Mouse (Mus musculus) layer of hippocampus, postnatal 25 days (tissue): ENCODE measurements around the gene Sema4b. TPM values are rescaled to one million over a fixed set of nuclear protein-coding genes. Genes with fewer than 3 reads are reported as not detected.

Experiments
- DNase-seq, 2 experiments: peaks; one replicate each; pipeline ENCODE4 v3.0.0; 2022; ENCODE audit warnings: mixed read lengths in 2 of 2, low spot score in 1 of 2; ENCODE audit errors: extremely low spot score in 1 of 2
- total RNA-seq, 2 experiments: library from RNA; stranded (reverse); gene quantifications; 2 replicates each; pipeline ENCODE4 v1.2.3; 2021

The Sema4b gene
- total RNA-seq, 2 experiments from 2014 or later: 23.0 to 23.2 TPM

DNA sequence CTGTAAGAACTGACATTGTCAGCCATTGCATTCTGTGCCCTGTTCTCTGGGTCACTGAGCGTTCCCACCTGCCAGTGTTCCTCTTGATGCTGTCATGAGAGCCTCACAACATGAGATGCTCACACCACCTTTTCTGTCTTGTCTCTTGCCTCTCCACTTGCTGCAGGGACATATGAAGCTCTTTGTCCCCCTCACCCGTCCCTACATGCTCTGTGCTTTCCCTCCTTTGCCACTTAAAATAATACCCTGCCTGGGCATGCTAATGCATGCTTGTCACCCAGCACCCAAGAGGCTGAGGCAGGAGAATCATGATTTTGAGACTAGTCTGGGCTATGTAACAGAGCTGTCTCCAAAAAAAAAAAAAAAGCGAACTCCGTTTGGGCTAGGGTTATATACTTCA, 24.3 kb downstream of the Sema4b start:
- DNase-seq: no peak

DNA sequence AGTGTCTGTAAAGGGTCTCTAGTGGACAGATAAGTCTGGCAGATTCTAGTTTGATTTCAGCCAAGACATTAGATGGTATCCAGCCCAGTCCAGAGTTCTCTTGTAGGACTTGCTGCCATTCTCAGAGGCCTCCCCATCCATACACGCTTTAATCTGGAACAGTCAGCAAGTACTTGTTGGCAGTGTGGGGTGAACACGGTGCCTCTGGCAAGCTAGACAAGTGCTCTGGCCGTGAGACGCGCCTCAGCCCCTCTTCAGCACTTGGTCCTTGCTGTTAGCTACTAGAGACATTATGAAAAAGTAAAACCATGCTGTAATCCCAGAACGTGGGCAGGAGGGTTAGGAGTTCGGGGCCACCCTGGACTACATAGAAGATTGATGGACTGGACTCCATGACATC, 27.0 kb downstream of the Sema4b start:
- no peak for DNase-seq

DNA sequence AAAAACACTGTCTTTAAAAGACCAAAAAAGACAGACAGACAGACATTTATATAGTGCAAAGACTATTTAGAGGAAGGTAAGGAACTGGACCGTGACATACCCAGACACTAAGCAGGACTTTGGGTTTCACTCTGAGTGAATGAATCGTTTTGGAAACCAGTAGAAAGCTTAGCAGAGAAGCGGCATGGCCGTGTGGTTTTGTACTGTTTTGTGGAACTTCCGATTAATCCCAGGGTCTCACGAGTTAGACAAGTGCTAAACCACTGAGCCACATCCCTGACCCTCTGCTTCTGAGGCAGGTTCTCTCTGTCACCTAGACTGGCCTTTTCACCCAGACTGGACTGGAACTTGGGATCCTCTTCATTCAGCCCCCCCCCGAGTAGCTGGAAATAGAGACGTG, 27.8 kb downstream of the Sema4b start:
- DNase-seq: no peak

DNA sequence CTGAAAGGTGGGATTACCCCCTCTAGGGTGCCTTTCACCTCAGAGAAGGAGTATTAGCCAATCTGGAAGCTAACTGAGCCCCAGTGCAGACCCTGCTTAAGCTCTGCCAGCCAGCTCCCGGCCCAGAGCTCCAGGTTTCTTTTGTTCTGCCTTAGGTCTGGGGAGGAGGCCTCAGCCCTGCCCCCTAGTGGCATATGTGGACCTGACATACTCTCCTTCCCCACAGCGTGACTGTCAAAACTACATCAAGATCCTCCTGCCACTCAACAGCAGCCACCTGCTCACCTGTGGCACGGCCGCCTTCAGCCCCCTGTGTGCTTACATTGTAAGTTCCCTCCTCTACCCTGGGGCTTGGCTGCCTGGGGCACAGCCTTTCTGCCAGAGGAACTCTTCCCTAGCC, 28.8 kb downstream of the Sema4b start:
- peak; percentile 71 to 85 for DNase-seq

DNA sequence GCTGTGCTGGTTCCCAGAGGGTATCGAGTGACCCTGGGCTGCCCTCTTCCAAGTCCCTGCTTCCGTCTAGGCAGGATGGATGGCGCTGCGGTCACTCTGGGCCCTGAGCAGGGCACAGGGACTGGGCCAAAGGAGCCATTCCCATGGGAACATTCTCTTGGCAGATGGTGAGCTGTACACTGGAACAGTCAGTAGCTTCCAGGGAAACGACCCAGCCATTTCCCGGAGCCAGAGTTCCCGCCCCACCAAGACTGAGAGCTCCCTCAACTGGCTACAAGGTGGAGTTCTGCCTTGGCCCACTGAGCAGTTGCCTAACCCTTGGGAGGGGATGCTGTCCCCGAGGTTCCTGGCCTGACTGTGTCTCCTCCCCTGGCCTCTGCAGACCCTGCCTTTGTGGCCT, 29.9 kb downstream of the Sema4b start:
- no peak for DNase-seq

DNA sequence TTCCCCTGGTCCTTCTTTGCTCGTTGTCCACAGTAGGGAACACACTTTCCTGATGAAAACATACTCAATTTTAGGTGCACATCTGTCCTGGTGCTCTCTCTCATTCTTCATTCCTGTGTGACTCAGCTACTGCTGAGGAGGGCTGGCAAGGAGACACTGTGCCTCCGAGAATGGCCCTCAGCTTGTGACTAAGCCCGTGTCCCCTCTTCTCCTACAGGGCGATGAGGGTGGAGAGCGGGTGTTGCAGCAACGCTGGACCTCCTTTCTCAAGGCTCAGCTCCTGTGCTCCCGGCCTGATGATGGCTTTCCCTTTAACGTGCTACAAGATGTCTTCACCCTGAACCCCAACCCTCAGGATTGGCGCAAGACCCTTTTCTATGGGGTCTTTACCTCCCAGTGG, 32.0 kb downstream of the Sema4b start:
- no peak for DNase-seq

DNA sequence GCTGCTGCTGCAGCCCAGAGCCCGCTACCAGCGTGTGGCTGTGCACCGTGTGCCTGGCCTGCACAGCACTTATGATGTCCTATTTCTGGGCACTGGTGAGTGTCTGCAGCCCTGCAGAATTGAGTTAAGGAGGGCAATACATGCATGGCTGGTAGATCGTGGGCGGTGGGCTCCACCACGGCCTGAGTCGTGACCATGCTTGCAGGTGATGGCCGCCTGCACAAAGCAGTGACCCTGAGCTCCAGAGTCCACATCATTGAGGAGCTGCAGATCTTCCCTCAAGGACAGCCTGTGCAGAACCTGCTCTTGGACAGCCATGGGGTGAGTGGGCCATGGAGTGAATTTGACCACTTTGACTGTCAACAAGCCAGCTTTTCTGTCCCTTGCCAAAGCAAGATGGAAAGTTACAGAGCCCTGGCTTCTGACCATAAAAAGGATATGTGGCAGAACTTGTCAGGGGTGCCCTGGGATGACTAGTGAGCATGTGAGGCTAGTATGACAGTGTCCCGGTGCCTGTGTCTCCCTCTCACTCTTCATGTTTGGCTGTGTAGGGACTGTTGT, 33.7 kb downstream of the Sema4b start:
- no peak for DNase-seq

DNA sequence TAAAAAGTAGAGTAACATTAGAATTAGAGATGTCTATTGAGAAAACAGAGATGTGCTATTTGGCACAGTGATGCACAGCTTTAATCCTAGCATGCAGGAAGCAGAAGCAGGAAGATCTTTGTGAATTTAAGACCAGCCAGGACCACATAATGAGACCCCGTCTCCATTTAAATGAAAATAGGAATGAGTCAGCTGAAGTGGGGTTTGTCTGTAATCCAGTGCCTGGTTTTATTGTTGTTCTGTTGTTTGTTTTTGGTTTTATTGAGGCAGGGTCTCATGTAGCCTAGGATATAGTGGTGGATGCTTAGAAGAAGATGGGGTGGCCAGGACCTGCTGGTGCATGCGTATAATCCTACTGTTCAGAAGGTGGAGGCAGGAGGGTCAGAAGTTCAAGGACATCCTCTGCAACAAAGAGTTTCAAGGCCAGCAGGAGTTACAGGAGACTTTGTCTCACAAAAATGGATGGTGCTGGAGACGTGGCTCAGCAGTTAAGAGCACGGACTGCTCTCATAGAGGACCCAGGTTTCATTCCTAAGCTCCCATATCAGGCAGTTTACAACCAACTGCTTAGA, 34.6 kb downstream of the Sema4b start:
- DNase-seq: no peak

DNA sequence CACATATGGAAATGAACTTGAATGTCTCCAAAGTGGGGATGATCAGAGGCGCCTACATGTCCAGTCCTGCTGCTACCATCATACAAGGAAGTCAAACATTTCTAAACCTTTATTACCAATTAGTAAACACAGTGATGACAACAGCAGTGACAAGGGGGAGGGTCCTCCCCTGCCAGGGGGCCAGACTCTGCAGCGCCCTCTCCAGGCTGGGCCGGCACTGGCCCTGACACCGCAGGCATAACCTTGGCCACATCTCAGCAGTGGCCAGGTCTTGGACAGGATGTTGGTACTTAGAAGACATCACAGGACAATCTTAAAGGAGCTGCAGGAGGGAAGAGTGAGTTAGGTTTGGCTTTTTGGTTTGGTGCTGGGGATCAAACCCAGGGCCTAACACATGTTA, 40.4 kb downstream of the Sema4b start:
- no peak for DNase-seq

DNA sequence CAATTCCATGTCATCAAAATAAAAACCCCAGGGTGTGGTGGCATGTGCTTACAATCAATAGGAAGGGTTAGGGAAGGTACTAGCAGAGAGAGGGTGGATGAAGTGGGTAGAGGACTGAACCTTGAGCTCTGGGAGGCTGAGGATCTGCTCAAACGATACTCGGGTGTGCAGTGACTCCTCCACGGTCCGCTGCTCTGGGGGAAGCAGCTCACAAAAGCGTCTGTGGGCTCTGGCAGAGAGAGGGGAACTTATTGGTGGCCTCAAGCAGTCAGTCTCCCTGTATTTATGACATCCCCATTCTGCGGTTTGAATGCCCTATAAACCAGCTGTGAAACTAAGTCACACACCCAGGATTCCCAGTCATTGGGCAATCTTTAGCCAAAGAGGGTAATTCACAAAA, 43.6 kb downstream of the Sema4b start:
- no peak for DNase-seq

DNA sequence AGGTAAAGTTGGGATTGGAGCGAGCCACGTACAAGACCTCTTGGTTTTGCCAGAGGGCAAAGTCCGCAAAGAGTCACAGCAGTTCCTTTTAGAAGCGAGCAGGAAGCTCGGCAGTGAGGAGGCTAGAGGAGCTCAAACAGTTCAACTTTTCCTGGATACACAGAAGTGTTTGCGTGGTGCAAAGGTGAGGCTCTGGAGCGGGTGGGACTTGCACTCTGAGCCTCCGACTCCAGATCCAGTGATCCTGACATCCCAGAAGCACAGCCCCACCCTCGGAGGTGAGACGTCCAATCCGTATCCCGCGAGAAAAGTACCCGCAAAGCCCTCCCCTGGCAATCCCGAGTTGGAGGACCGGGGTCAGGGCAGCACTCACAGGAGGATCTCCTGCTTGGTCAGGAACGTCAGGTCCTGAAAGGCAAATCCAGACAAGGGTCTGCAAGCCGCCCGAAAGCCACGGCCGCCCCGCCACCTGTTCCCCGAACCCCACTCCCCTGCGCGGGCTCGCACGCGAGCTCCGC, 45.4 kb downstream of the Sema4b start:
- no peak for DNase-seq

DNA sequence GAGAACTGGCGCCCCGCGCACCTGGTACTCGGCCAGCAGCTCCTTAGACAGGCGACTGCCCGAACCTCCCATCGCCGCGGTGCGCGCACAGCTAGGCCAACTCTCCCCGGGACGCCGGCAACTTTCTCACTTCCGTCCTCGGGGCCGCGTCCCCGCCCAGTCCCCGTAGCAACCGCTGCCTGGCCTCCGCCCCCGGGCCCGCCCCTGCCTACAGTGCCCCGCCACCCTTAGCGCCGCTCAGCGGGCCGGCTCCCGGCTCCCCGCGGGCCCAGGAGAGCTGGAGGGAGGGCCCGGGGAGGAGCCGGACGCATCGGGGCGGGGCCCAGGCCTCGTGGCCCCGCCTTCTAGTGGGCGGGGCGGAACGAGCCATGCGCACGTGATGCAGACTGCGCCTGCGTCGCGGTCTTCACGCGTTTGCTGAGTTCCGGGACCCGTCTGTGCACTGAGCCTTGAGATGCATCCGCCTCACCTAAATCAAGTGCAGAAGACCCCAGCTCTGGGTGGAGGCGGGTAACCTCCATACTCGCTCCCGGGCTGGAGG, 45.9 kb downstream of the Sema4b start, which contains the start of the genes Cib1 and Gdpgp1:
Cib1 (minus strand) TSS at position 325 of the 541 bp plus-strand sequence.
Gdpgp1 (plus strand) TSS at position 377 of the 541 bp plus-strand sequence.
- DNase-seq: peak; percentile 84 to 85

DNA sequence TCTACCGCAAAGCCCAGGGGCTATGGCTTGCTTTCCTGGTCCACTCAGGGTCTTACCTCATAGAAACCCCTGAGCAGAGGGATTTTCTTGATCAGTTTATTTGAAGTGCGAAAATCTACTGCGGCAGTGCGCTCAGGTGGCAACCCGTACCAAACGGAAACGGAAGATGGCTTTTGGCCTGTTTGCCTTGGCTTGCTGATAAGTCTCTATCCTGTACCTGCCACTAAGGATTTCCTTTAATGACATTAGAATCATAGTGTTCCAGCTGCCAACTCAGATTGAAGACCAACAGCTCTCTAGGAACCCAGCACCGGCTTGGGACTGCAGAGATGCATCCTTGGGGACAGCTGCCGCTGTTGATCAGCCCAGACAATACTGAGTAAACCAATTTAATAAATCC, 47.2 kb downstream of the Sema4b start:
- no peak for DNase-seq

DNA sequence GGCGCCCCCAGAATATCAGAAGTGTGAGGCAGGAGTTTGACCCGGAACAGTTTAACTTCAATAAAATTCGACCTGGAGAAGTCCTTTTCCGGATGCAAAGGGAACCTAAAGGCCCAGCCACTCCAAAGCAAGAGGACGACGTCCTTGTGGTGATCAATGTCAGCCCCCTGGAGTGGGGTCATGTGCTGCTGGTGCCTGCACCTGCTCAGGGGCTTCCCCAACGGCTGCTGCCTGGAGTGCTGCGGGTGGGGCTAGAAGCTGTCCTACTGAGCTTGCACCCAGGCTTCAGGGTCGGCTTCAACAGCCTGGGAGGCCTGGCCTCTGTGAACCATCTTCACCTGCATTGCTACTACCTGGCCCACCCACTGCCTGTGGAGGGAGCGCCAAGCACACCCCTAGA, 51.9 kb downstream of the Sema4b start:
- no peak for DNase-seq

DNA sequence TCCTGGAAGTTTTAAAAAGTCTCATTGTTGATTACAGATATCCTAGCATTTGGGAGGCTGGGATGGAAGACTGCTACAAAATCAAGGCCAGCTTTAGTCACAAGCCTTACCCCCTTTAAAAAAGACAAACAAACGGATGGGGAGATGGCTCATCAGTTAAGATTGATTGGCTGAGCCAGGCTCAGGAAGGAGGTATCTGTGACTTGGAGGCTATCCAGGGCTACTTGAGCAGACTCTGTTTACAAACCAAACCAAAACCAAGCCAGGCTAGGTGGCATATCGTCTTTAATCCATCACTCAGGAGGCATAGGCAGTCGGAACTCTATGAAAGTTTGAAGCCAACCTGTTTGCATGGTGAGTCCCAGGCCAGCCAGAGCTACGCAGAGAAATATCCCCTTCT, 55.0 kb downstream of the Sema4b start:
- DNase-seq: no peak

DNA sequence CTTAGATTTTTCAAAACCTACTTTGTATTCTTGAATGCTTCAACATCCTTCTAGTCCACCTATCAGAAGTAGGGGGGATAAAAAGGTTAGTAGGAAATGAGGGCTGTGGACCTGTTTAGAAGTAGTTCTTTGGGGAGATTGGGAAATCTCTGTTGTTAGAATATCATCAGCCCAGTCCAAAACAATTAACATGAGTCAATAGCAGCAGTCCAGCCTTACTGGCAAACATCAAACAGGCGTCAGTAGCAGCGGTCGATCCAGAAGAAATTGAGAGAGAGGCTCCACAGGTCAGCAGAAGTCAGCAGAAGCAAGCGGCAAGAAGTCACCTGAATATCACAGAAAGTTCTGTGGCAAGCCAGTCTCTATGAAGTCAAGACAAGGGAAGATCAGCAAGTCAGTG, 58.2 kb downstream of the Sema4b start:
- DNase-seq: no peak

DNA sequence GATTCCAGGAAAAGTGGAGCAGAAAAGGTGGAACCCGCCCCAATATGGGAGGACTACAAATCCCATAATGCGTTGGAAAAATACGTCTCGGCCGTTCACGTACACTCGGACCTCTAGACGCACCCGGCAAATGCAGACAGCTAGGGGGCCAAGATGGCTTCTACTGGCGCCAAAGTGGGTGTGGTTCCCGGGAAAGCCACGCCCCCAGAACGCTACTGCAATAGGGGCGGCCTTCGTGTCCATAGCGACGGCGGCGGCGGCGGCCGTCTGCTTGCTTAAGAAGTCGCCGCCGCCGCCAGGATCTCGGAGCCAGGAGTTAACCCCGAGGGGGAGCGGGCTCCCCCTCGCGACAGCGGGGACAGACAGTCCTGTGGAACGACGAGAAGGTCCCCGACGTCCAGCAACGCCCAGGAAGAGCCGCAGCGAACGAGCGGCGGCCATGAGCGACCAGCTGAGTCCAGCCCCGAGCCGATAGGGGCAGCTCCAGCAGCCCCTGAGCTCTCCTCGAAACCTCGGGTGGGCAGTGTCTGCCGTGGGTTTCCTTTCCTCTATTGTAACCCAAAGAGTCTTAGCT, 59.6 kb downstream of the Sema4b start, which contains the start of gene Ttll13:
Ttll13 (plus strand) TSS at position 229 of the 574 bp plus-strand sequence.
- peak; percentile 72 to 82 for DNase-seq

DNA sequence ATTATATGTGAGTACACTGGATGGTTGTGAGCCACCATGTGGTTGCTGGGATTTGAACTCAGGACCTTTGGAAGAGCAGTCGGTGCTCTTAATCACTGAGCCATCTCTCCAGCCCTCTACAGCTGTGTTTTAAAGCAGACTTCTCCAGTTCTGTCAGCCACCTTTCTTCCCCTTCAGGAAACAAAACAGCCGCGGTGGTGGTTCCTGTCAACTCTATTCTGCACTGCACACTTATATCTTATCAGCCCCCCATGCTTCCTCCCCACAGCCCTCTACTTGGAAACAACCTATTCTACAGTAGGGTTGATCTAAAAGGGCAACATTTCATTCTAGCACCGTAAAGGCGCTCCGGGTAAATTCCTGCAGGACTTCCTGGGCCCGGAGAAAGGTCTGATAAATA, 60.2 kb downstream of the Sema4b start:
- DNase-seq: no peak

DNA sequence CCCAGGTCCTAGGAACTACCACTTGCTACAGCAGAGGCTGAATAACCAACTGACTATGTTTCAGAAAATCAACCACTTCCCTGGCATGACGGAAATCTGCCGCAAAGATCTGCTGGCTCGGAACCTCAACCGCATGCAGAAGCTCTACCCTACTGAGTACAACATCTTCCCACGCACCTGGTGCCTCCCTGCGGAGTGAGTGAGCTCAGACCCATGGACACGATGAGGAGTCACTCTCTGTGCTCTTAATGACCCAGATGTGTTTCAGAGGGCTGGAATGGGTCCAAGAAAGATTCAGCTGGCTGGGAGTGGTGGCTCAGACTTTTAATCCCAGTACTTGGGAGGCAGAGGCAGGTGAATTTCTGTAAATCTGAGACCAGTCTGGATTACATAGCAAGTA, 65.8 kb downstream of the Sema4b start:
- DNase-seq: no peak

DNA sequence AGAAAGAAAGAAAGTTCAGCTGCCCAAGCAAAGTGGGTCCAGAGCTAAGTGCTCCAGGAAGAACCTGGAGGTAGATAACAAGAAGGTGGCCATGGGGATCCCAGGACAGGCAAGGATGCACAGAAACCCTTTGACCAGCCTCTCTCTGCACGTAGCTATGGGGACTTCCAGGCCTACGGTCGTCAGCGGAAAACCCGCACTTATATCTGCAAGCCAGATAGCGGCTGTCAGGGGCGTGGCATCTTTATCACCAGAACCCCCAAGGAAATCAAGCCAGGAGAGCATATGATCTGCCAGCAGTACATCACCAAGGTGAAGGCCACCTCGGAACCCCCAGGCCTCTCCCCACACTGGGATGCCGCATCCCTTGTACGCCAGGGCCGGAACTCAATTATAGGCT, 66.2 kb downstream of the Sema4b start:
- no peak for DNase-seq

DNA sequence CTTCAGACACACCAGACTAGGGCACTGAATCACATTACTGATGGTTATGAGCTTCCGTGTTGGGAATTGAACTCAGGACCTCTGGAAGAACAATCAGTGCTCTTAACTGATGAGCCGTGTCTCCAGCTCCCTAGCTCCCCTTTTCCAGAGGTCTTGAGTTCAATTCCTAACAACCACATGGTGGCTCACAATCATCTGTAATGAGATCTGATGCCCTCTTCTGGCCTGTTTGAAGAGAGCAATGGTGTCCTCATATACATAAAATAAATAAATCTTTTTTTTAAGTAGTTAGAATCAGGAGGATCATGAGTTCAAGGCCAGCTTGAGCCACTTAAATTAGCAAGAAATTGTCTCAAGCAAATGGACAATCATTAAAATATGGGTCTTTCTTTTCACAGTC, 69.3 kb downstream of the Sema4b start:
- DNase-seq: no peak

DNA sequence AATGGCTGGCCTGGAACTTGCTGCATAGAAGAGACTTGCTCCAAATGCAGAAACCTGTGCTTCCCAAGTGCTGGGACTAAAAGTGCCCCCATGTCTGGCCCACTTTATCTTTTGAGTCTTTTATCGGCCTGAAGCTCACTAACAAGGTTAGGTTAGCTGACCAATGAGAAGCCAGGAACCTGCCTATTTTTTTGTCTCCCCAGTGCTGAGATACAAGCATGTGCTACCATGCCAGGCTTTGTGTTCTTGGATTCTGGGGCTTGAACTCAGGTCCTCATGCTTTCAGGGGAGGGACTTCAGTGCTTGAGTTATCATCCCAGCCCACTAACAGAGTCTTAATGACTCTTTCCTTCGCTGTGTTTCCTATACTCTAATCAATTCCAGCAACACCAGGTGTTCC, 71.1 kb downstream of the Sema4b start:
- no peak for DNase-seq
